Mouse (Mus musculus) lung, embryonic 15.5 days (tissue): Measurements from ENCODE around the gene Ddx42. TPM values are rescaled to one million over a fixed set of nuclear protein-coding genes. Genes with fewer than 3 reads are reported as not detected.
"Not testable (repeated sequence)": the region's sequence is repeated elsewhere in the genome, so short reads cannot be mapped to it uniquely, and the experiment has no call there.

Experiments
- ATAC-seq: fragments of 200-750 bp; cut with Nextera tagmentation; 2 replicates; pipeline ENCODE4 v1.8.0; 2017; ENCODE audit warnings: moderate number of reproducible peaks, borderline replicate concordance; ENCODE audit not compliant: low FRiP score, low TSS enrichment; ENCODE audit errors: extremely low read depth
- H3K27ac ChIP-seq: fragments of 300-500 bp; sonication (generic); 2 replicates; pipeline ENCODE4 v1.5.1; 2015; ENCODE audit warnings: moderate library complexity, mild to moderate bottlenecking, inconsistent platforms
- H3K27me3 ChIP-seq: fragments of 300-500 bp; sonication (generic); 2 replicates; pipeline ENCODE4 v1.6.1; 2015; ENCODE audit warnings: inconsistent platforms
- H3K36me3 ChIP-seq: fragments of 300-500 bp; sonication (generic); 2 replicates; pipeline ENCODE4 v1.6.1; 2015; ENCODE audit warnings: inconsistent platforms
- H3K4me1 ChIP-seq: fragments of 300-500 bp; sonication (generic); 2 replicates; pipeline ENCODE4 v1.6.1; 2015; ENCODE audit warnings: inconsistent platforms
- H3K4me2 ChIP-seq: fragments of 300-500 bp; sonication (generic); 2 replicates; pipeline ENCODE4 v1.6.1; 2015; ENCODE audit warnings: inconsistent platforms, mild to moderate bottlenecking, moderate library complexity
- H3K4me3 ChIP-seq: fragments of 300-500 bp; sonication (generic); 2 replicates; pipeline ENCODE4 v1.5.1; 2015; ENCODE audit warnings: mild to moderate bottlenecking, inconsistent platforms
- H3K9ac ChIP-seq: fragments of 300-500 bp; sonication (generic); 2 replicates; pipeline ENCODE4 v1.6.1; 2015; ENCODE audit warnings: inconsistent platforms
- H3K9me3 ChIP-seq: fragments of 300-500 bp; sonication (generic); 2 replicates; pipeline ENCODE4 v1.6.1; 2016; ENCODE audit warnings: inconsistent platforms
- WGBS: fragments of 180-500 bp; shearing (Covaris S2); methylation state at CpG from one replicate; pipeline ENCODE4 v1.1.7; 2015; 5-methylcytosine and 5-hydroxymethylcytosine counted together
- polyA plus RNA-seq: library from polyadenylated mRNA; unstranded; fragments of >200 nt; fragmentation: Nextera tagmentation; extraction: Ambion mirVana; gene quantifications from 2 replicates; pipeline ENCODE4 v1.2.1, GENCODE M21; 2015

Gene Ddx42
- polyA plus RNA-seq, 1 experiment from 2014 or later = 72.7 TPM

GRCm38 (mm10) chr11:106212771-106213170 lies 4.0 kb upstream of the Ddx42 start:
- 86% methylated on average over 8 of the region's 8 CpGs for WGBS
- no peak overlapping the region for H3K4me2 ChIP-seq
- H3K4me3 ChIP-seq = no peak overlapping the region
- H3K27ac ChIP-seq = no peak overlapping the region
- no peak overlapping the region for H3K9ac ChIP-seq
- no peaks in the 10 kb centered on the region for H3K9me3 ChIP-seq
- peaks cover 16% of the 10 kb centered on the region for H3K4me1 ChIP-seq
- H3K36me3 ChIP-seq = peaks cover 51% of the 10 kb centered on the region
- ATAC-seq = no peak
- no peaks in the 10 kb centered on the region for H3K27me3 ChIP-seq

- peak overlapping the region; percentile 87 for H3K9ac ChIP-seq
- H3K27me3 ChIP-seq = no peaks in the 10 kb centered on the region
- peak overlapping the region; percentile 62 for H3K4me2 ChIP-seq
These were observed 1.9 kb upstream of the Ddx42 start for GRCm38 (mm10) chr11:106214856-106215255.

GRCm38 (mm10) chr11:106215450-106215859 lies 1.3 kb upstream of the Ddx42 start:
- H3K4me3 ChIP-seq = peak overlapping the region; percentile 99
- H3K27me3 ChIP-seq = no peaks in the 10 kb centered on the region
- H3K4me1 ChIP-seq = peaks cover 25% of the 10 kb centered on the region
- no peaks in the 10 kb centered on the region for H3K9me3 ChIP-seq
- H3K27ac ChIP-seq = peak overlapping the region; percentile 99; the same call in 1 of the 2 replicates
- peak overlapping the region; percentile 87 for H3K9ac ChIP-seq
- peaks cover 27% of the 10 kb centered on the region for H3K36me3 ChIP-seq
- peak overlapping the region; percentile 62 for H3K4me2 ChIP-seq
- ATAC-seq = no peak
- WGBS = 21% methylated on average over 7 of the region's 7 CpGs

More at GRCm38 (mm10) chr11:106214856-106215255, 1.9 kb upstream of the Ddx42 start:
- Histone ChIP-seq H3K36me3 (peaks cover 32% of the 10 kb centered on the region), H3K9me3 (no peaks in the 10 kb centered on the region), H3K4me1 (peaks cover 25% of the 10 kb centered on the region), H3K4me3 (peak overlapping the region; percentile 99; the same call in 1 of the 2 replicates), H3K27ac (no peak overlapping the region)
- no peak for ATAC-seq
- WGBS = 88% methylated on average over 5 of the region's 5 CpGs

DNA sequence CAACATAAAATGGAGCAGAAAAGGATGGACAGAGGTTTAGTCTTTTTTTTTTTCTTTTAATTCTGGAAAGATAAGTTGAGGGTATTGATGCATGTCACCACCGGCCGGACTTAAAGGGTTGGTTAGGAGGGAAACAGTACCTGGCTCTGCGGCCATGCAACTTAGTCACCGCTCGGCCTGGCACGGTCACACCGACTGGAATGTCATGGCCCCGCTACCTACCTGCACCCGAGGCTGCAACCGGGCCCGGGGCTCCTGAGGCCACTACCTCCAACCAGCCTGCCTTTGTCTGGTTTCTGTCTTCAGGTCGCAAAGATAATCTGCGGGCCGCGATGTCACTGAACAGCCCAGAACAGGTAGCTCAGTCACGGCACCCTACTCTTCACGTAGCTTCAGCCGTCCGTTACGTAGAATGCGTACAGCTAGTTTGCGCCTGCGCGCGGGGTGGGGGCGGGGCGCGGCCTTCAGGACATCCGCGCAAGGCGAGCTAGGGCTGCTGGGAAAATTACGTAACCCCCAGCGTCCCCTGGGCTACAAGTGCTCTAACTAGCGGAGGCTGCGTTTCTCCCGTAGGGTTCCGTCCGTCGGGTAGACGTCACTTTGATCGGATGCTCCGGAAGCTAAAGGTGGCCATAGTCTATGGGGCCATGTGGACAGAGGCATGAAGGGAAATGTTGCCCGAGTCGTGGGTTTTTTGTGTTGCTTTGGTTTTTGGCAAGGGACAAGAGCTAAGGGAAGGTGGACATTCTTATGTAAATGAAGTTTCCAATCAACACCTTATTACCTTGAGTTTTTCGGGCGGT lies 598 bp upstream of the Ddx42 start, which contains the start of gene Ccdc47:
Gene Ccdc47 (minus strand): TSS at position 418 of the 803 bp plus-strand sequence.
- WGBS = under 1% methylated on average over 46 of the region's 46 CpGs
- Histone ChIP-seq H3K9me3 (no peaks in the 10 kb centered on the region), H3K4me1 (peaks cover 25% of the 10 kb centered on the region), H3K27me3 (no peaks in the 10 kb centered on the region), H3K36me3 (peaks cover 22% of the 10 kb centered on the region), H3K4me2 (peak within 1 kb of the TSS; percentile 62), H3K9ac (peak within 1 kb of the TSS; percentile 99), H3K4me3 (peak within 1 kb of the TSS; percentile 99), H3K27ac (peak within 1 kb of the TSS; percentile 99)
- ATAC-seq = peak; percentile 98

DNA sequence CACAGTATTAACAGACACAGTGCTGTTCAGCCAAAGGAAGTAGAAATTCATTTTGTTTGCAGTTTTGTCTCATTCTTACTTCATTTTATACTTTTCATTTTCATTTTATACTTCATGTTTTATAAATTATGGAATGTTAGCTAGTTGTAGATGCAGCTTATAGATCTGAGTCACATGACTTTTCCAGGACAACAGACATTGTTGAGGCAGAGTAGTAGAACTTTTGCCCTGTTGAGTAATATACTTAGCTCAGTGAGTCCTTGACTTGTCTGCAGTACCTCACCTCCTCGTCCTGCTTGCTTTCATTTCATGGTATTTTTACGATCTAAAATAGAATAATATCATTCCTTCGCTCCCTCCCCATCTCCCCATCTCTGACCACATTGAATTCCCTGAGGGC lies 3.9 kb downstream of the Ddx42 start:
- Histone ChIP-seq H3K27me3 (no peaks in the 10 kb centered on the region), H3K9me3 (no peaks in the 10 kb centered on the region), H3K27ac (no peak overlapping the region), H3K4me2 (no peak overlapping the region), H3K4me1 (peaks cover 11% of the 10 kb centered on the region), H3K9ac (no peak overlapping the region), H3K4me3 (no peak overlapping the region), H3K36me3 (peaks cover 17% of the 10 kb centered on the region)
- 88% methylated on average over 3 of the region's 3 CpGs for WGBS
- no peak for ATAC-seq

DNA sequence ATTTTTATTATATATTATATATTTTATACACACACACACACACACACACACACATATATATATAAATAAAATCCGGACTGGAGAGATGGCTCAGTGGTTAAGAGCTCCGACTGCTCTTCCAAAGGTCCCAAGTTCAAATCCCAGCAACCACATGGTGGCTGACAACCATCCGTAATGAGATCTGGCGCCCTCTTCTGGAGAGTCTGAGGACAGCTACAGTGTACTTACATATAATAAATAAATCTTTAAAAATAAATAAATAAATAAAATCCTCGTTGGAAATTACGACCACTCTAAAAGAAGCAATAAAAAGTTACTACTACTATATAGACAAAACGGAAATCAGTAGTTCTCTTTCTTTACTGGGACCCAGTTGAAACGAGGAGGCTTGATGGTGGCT lies 17.3 kb downstream of the Ddx42 start:
- H3K36me3 ChIP-seq = peaks cover 74% of the 10 kb centered on the region
- not testable (repeated sequence) for H3K4me3 ChIP-seq, H3K4me1 ChIP-seq, H3K9me3 ChIP-seq, H3K9ac ChIP-seq, H3K27me3 ChIP-seq, H3K27ac ChIP-seq, ATAC-seq, H3K4me2 ChIP-seq
- WGBS = 77% methylated on average over 8 of the region's 8 CpGs

DNA sequence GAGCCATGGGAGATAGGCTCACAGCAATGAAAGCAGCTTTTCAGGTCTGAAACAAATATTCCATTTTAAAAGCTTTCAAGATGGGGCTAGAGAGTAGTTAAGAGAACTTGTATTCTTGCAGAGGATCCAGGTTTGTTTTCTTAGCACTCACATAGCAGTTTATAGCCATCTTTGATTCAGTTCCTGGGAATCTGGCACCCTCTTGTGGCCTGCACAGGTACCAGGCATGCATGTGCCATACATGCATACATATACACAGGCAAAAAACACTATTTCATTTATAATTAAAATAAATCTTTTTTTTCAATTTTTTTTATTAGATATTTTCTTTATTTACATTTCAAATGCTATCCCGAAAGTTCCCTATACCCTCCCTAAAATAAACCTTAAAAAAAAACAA lies 30.1 kb downstream of the Ddx42 start:
- Histone ChIP-seq H3K27me3 (no peaks in the 10 kb centered on the region), H3K36me3 (peaks cover 98% of the 10 kb centered on the region), H3K4me3 (no peak overlapping the region), H3K4me1 (no peaks in the 10 kb centered on the region), H3K27ac (no peak overlapping the region), H3K4me2 (no peak overlapping the region), H3K9me3 (no peaks in the 10 kb centered on the region; the same call in 1 of the 2 replicates), H3K9ac (no peak overlapping the region)
- ATAC-seq = no peak
- WGBS = 95% methylated on average over 1 of the region's 1 CpGs

GRCm38 (mm10) chr11:106249326-106249725 lies 32.6 kb downstream of the Ddx42 start:
- H3K9ac ChIP-seq = no peak overlapping the region
- ATAC-seq = no peak
- no peak overlapping the region for H3K4me2 ChIP-seq
- no peaks in the 10 kb centered on the region; the same call in 1 of the 2 replicates for H3K9me3 ChIP-seq
- H3K4me1 ChIP-seq = no peaks in the 10 kb centered on the region
- H3K27me3 ChIP-seq = no peaks in the 10 kb centered on the region
- H3K4me3 ChIP-seq = no peak overlapping the region
- no peak overlapping the region for H3K27ac ChIP-seq
- WGBS = 76% methylated on average over 7 of the region's 7 CpGs
- peaks cover 96% of the 10 kb centered on the region for H3K36me3 ChIP-seq

GRCm38 (mm10) chr11:106254767-106255166 lies 38.0 kb downstream of the Ddx42 start:
- H3K36me3 ChIP-seq = peaks cover 57% of the 10 kb centered on the region
- peak overlapping the region; percentile 54 for H3K9ac ChIP-seq
- no peak for ATAC-seq
- no peaks in the 10 kb centered on the region for H3K9me3 ChIP-seq
- H3K27ac ChIP-seq = no peak overlapping the region
- H3K4me2 ChIP-seq = peak overlapping the region; percentile 70
- H3K27me3 ChIP-seq = no peaks in the 10 kb centered on the region
- H3K4me1 ChIP-seq = peaks cover 20% of the 10 kb centered on the region
- H3K4me3 ChIP-seq = peak overlapping the region; percentile 69
- WGBS = 13% methylated on average over 2 of the region's 2 CpGs

DNA sequence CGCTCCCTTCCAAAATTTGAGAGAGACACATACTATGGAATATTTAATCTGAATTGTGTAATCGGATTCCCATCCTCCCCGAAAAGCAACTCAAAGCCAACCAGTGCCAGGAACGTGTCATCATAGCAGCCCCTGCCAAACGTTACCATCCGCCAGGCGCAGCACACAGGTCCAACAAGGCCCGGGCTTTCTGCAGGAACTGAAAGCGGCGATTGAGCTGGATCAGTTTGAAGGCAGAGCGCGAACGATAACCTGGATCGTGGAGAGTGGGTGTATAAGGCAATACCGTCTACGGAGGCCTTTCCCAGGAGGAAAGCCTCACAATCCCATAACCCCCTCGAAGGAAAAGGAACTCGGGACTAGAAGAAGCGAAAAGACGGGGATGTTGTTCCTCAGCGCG lies 38.4 kb downstream of the Ddx42 start:
- peaks cover 53% of the 10 kb centered on the region for H3K36me3 ChIP-seq
- H3K4me3 ChIP-seq = peak overlapping the region; percentile 69
- no peaks in the 10 kb centered on the region for H3K27me3 ChIP-seq
- 1% methylated on average over 22 of the region's 22 CpGs for WGBS
- H3K4me1 ChIP-seq = peaks cover 20% of the 10 kb centered on the region
- H3K9me3 ChIP-seq = no peaks in the 10 kb centered on the region
- H3K27ac ChIP-seq = peak overlapping the region; percentile 71
- peak overlapping the region; percentile 70 for H3K4me2 ChIP-seq
- ATAC-seq = no peak
- peak overlapping the region; percentile 54 for H3K9ac ChIP-seq

DNA sequence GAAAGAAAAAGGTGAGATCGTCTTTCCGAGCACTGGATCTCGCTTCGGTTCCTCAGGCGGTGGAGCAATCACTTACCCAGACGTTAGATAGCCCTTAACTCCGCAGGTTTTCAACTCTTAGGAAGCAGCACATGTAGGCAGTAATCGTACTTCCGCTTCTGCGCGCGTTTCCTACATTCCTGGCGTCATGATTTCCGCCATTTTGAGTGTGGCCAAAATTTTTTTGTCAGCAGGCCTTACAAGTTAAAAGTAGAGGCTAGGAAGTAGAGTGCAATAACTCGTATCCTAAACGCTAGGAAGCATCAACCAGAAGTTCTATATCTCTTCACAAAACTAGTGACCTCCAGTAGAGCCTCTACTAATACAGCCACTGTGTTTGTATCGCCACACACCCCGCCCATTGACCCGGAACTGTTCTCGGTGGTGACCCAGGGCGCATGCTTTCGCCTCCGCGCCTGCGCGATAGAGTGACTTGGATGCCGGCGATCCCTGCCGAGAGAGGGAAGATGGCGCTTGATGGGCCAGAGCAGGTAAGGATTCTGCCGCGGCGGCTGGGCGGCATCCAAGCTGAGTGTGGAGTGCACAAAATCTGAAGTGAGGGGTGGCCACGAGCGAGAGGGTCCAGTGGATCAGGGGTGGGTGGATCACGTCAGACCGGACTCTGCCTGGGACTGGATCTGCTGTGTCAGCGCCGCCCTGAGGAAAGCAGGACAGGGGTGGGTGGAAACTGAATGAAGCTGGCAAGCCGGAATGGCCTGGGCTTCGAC lies 39.1 kb downstream of the Ddx42 start, which contains the start of the genes Ftsj3 and Psmc5:
Gene Ftsj3 (minus strand): TSS at position 395 of the 767 bp plus-strand sequence.
Gene Psmc5 (plus strand): TSS at position 470 of the 767 bp plus-strand sequence.
- WGBS = 1% methylated on average over 42 of the region's 42 CpGs
- Histone ChIP-seq H3K36me3 (peaks cover 50% of the 10 kb centered on the region), H3K4me3 (peak within 1 kb of the TSS; percentile 69), H3K9me3 (no peaks in the 10 kb centered on the region), H3K27me3 (no peaks in the 10 kb centered on the region), H3K4me2 (peak within 1 kb of the TSS; percentile 70), H3K4me1 (peaks cover 20% of the 10 kb centered on the region), H3K9ac (peak within 1 kb of the TSS; percentile 82), H3K27ac (peak within 1 kb of the TSS; percentile 71)
- peak; percentile 92 for ATAC-seq
